Mouse (Mus musculus) lung, postnatal 0 days (tissue): ENCODE measurements at regions not wholly inside any gene's neighbourhood (a gene's known extent, or its start where the extent isn't known, plus 50 kb on each side); places are given as distances from the start of the nearest gene placed in this dataset.

ENCODE experiments used
- ATAC-seq: fragments of 200-750 bp; cut with Nextera tagmentation; 2 replicates; pipeline ENCODE4 v1.8.0; 2017; ENCODE audit warnings: moderate library complexity
- DNase-seq: peaks from one replicate; pipeline ENCODE4 v3.0.0-alpha.2; 2016; ENCODE audit warnings: low spot score
- H3K27ac ChIP-seq: fragments of 300-500 bp; sonication (generic); 2 replicates; pipeline ENCODE4 v1.5.1; 2014; ENCODE audit warnings: antibody characterized with exemption, mild to moderate bottlenecking, low read length, mixed read lengths
- H3K27me3 ChIP-seq: fragments of 300-500 bp; sonication (generic); replicated peaks from 2 replicates; pipeline ENCODE4 v1.6.1; 2014; ENCODE audit warnings: low read length, mixed read lengths; ENCODE audit not compliant: insufficient read depth
- H3K36me3 ChIP-seq: fragments of 300-500 bp; sonication (generic); 2 replicates; pipeline ENCODE4 v1.6.1; 2014; ENCODE audit warnings: low read length, mixed read lengths; ENCODE audit not compliant: insufficient read depth
- H3K4me1 ChIP-seq: fragments of 300-500 bp; sonication (generic); 2 replicates; pipeline ENCODE4 v1.6.1; 2014; ENCODE audit warnings: antibody characterized with exemption, low read depth, low read length, mixed read lengths; ENCODE audit not compliant: insufficient read depth
- H3K4me2 ChIP-seq: fragments of 300-500 bp; sonication (generic); replicated peaks from 2 replicates; pipeline ENCODE4 v1.6.1; 2014; ENCODE audit warnings: low read depth, mild to moderate bottlenecking, low read length, moderate library complexity, mixed read lengths
- H3K4me3 ChIP-seq: fragments of 300-500 bp; sonication (generic); 2 replicates; pipeline ENCODE4 v1.5.1; 2014; ENCODE audit warnings: low read depth, low read length
- H3K9ac ChIP-seq: fragments of 300-500 bp; sonication (generic); replicated peaks from 2 replicates; pipeline ENCODE4 v1.6.1; 2014; ENCODE audit warnings: low read depth, mild to moderate bottlenecking
- H3K9me3 ChIP-seq: fragments of 300-500 bp; sonication (generic); 2 replicates; pipeline ENCODE4 v1.6.1; 2016; ENCODE audit warnings: low read length, mixed read lengths
- CTCF ChIP-seq: IDR thresholded peaks from 2 replicates; pipeline ENCODE4 v1.5.1; 2016; ENCODE audit warnings: antibody characterized with exemption, mild to moderate bottlenecking
- EP300 ChIP-seq: IDR thresholded peaks from 2 replicates; pipeline ENCODE4 v1.6.1; 2016; ENCODE audit warnings: antibody characterized with exemption, mild to moderate bottlenecking, control low read depth
- WGBS: fragments of 180-500 bp; shearing (Covaris S2); extraction: QIAGEN DNeasy Blood & Tissue Kit; methylation state at CpG from one replicate; pipeline ENCODE4 v1.1.7; 2014; 5-methylcytosine and 5-hydroxymethylcytosine counted together

- no peak for DNase-seq
- H3K9me3 ChIP-seq = no peaks in the 10 kb centered on the region
- no peak overlapping the region for H3K27ac ChIP-seq
- H3K4me2 ChIP-seq = no peak overlapping the region
- no peak overlapping the region for H3K4me3 ChIP-seq
- TF ChIP-seq EP300 = no peak
- no peak for TF ChIP-seq CTCF
- H3K4me1 ChIP-seq = no peaks in the 10 kb centered on the region
- no peak for ATAC-seq
- WGBS = 87% methylated on average over 3 of the region's 3 CpGs
- no peaks in the 10 kb centered on the region for H3K27me3 ChIP-seq
- H3K36me3 ChIP-seq = no peaks in the 10 kb centered on the region
- no peak overlapping the region for H3K9ac ChIP-seq
Observed at GRCm38 (mm10) chr3:52158788-52159260, 53.9 kb upstream of the Maml3 start.

DNA sequence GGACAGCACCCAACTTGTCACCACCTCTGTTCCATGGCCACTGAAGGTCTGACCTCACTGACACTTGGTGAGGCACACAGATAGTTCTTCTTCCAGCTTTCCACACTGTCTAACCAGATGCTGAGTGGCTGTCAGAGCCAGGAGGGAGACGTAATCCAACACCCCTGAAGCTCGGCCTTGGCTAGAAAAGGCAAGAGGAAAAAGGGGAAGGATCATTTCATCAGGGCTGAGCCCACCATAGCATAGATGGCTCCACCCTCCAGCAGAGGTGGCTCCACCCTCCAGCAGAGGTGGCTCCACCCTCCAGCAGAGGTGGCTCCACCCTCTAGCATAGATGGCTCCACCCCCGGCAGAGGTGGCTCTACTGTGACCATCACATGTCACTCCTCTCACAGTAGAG is 56.8 kb upstream of the Maml3 start:
- ATAC-seq (peak; percentile 85), DNase-seq (peak; percentile 69)
- no peak overlapping the region for H3K27ac ChIP-seq
- TF ChIP-seq EP300 (no peak), CTCF (no peak)
- no peaks in the 10 kb centered on the region for H3K27me3 ChIP-seq
- no peaks in the 10 kb centered on the region for H3K36me3 ChIP-seq
- H3K9ac ChIP-seq = no peak overlapping the region
- WGBS = 47% methylated on average over 3 of the region's 3 CpGs
- no peak overlapping the region for H3K4me3 ChIP-seq
- no peak overlapping the region for H3K4me2 ChIP-seq
- no peaks in the 10 kb centered on the region for H3K9me3 ChIP-seq
- no peaks in the 10 kb centered on the region for H3K4me1 ChIP-seq

DNA sequence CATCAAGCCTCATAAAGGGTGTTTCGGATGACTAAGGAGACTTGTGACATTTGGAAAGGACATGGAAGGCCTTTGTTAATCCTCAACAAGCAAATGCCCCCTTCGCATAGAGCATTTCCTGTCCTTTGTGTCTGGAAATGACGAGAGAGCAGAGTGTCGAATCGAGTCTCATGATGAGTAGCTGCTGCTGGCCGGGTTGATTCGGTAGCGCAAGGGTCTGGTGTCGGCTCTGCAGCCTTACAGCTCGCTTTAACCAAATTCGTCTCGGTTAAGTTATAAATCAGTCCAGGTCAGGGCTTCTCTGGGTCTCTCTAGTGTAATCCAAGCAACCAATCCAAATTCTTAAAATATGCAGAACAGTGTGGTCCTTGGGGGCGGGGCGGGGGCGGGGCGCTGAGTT is 59.1 kb upstream of the Maml3 start:
- H3K27ac ChIP-seq = no peak overlapping the region
- WGBS = 49% methylated on average over 16 of the region's 16 CpGs
- H3K9ac ChIP-seq = no peak overlapping the region
- TF ChIP-seq CTCF (no peak), EP300 (peak; percentile 13; the same call in 1 of the 2 replicates)
- H3K27me3 ChIP-seq = no peaks in the 10 kb centered on the region
- ATAC-seq (peak; percentile 46; the same call in 1 of the 2 replicates), DNase-seq (peak; percentile 70)
- H3K4me2 ChIP-seq = no peak overlapping the region
- H3K36me3 ChIP-seq = no peaks in the 10 kb centered on the region
- no peak overlapping the region for H3K4me3 ChIP-seq
- no peaks in the 10 kb centered on the region for H3K9me3 ChIP-seq
- H3K4me1 ChIP-seq = no peaks in the 10 kb centered on the region

- no peak for DNase-seq
- TF ChIP-seq CTCF (no peak), EP300 (no peak)
Observed at GRCm38 (mm10) chr3:52167420-52167819, 62.5 kb upstream of the Maml3 start.

DNA sequence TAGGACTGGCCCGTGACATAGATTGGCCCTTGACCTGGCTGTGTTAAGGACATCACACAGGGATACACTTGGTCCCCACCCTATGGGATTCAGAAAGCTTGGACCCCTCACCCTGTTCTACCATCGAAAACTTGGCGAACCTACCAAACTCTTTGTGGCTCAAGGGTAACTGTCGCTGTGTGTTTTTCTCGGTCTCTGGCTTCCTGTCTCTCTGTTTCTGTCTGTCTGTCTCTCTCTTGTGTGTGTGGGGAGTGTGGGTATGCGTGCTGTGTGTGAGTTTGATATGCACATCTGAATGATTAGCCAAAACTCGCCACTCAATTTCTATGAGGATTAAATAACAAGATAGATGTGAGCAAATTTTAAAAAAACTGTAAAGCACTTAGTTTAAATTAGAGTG is 66.0 kb upstream of the Maml3 start:
- H3K27me3 ChIP-seq = no peaks in the 10 kb centered on the region
- no peaks in the 10 kb centered on the region for H3K9me3 ChIP-seq
- H3K9ac ChIP-seq = no peak overlapping the region
- H3K4me1 ChIP-seq = 0 out of 2 replicates have a peak, but pooled peaks cover 3% of the 10 kb centered on the region
- no peak overlapping the region for H3K27ac ChIP-seq
- H3K36me3 ChIP-seq = no peaks in the 10 kb centered on the region
- no peak overlapping the region for H3K4me3 ChIP-seq
- no peak for ATAC-seq
- no peak for TF ChIP-seq EP300
- no peak for TF ChIP-seq CTCF
- DNase-seq = no peak
- WGBS = 92% methylated on average over 7 of the region's 7 CpGs
- no peak overlapping the region for H3K4me2 ChIP-seq

More at GRCm38 (mm10) chr3:52167420-52167819, 62.5 kb upstream of the Maml3 start:
- no peaks in the 10 kb centered on the region for H3K4me1 ChIP-seq
- no peak overlapping the region for H3K27ac ChIP-seq
- H3K9ac ChIP-seq = no peak overlapping the region
- H3K27me3 ChIP-seq = no peaks in the 10 kb centered on the region
- no peak overlapping the region for H3K4me3 ChIP-seq
- WGBS = 91% methylated on average over 7 of the region's 7 CpGs
- no peak for ATAC-seq
- H3K4me2 ChIP-seq = no peak overlapping the region
- H3K9me3 ChIP-seq = no peaks in the 10 kb centered on the region
- H3K36me3 ChIP-seq = no peaks in the 10 kb centered on the region

- Histone ChIP-seq H3K36me3 (no peaks in the 10 kb centered on the region), H3K27ac (no peak overlapping the region), H3K4me2 (no peak overlapping the region), H3K27me3 (no peaks in the 10 kb centered on the region), H3K4me1 (0 out of 2 replicates have a peak, but pooled peaks cover 3% of the 10 kb centered on the region), H3K9ac (no peak overlapping the region), H3K4me3 (no peak overlapping the region), H3K9me3 (no peaks in the 10 kb centered on the region)
- WGBS = 60% methylated on average over 5 of the region's 5 CpGs
- ATAC-seq = no peak
- no peak for TF ChIP-seq EP300
- TF ChIP-seq CTCF = no peak
- no peak for DNase-seq
Observed at GRCm38 (mm10) chr3:52171303-52171702, 66.4 kb upstream of the Maml3 start.

DNA sequence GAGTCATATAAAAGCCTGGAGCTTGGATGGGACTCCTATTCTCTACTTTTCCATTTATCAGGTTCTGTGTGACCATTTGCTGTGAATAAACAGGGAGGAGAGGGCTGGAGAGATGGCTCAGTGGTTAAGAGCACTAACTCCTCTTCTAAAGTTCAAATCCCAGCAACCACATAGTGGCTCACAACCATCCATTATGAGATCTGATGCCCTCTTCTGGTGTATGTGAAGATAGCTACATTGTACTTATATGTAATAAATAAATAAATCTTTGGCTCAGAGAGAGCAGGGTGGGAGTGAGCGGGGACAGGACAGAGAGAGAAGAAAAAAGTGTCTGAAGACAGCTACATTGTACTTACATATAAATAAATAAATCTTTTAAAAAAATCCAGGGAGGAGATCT is 68.6 kb upstream of the Maml3 start:
- DNase-seq = no peak

More for the DNA sequence above, 68.6 kb upstream of the Maml3 start:
- ATAC-seq = no peak
- H3K9me3 ChIP-seq = no peaks in the 10 kb centered on the region
- 82% methylated on average over 1 of the region's 1 CpGs for WGBS
- H3K36me3 ChIP-seq = no peaks in the 10 kb centered on the region
- H3K4me1 ChIP-seq = 0 out of 2 replicates have a peak, but pooled peaks cover 3% of the 10 kb centered on the region
- no peak overlapping the region for H3K9ac ChIP-seq
- H3K4me2 ChIP-seq = no peak overlapping the region
- H3K4me3 ChIP-seq = no peak overlapping the region
- H3K27me3 ChIP-seq = no peaks in the 10 kb centered on the region
- no peak overlapping the region for H3K27ac ChIP-seq
- TF ChIP-seq CTCF (peak; percentile 47), EP300 (no peak)
